Mouse (Mus musculus) small intestine, adult 2 months (tissue): ENCODE data around the gene Grasp. TPM values are rescaled to one million over a fixed set of nuclear protein-coding genes. Genes with fewer than 3 reads are reported as not detected.

Experiments
- H3K27ac ChIP-seq: fragments of 200-500 bp; 2 replicates; pipeline ENCODE4 v1.5.1; 2012; ENCODE audit warnings: low read depth, low read length, control low read depth, inconsistent platforms; ENCODE audit not compliant: insufficient read depth
- H3K27me3 ChIP-seq: fragments of 200-500 bp; 2 replicates; pipeline ENCODE4 v1.6.1; 2012; ENCODE audit warnings: mild to moderate bottlenecking, moderate library complexity, low read length, inconsistent platforms; ENCODE audit not compliant: control insufficient read depth, insufficient read depth
- H3K36me3 ChIP-seq: fragments of 200-500 bp; 2 replicates; pipeline ENCODE4 v1.6.1; 2012; ENCODE audit warnings: mild to moderate bottlenecking, low read length, control low read depth, inconsistent platforms; ENCODE audit not compliant: control insufficient read depth, insufficient read depth
- H3K4me1 ChIP-seq: fragments of 200-500 bp; 2 replicates; pipeline ENCODE4 v1.6.1; 2012; ENCODE audit warnings: low read length, inconsistent platforms, mixed read lengths; ENCODE audit not compliant: control insufficient read depth, insufficient read depth, insufficient read length
- H3K4me3 ChIP-seq: fragments of 200-500 bp; 2 replicates; pipeline ENCODE4 v1.5.1; 2012; ENCODE audit warnings: low read depth, mild to moderate bottlenecking, control low read depth, inconsistent platforms, low read length, moderate library complexity
- CTCF ChIP-seq: fragments of 200-500 bp; IDR thresholded peaks from 2 replicates; pipeline ENCODE4 v1.5.1; 2012; ENCODE audit warnings: low read depth, mild to moderate bottlenecking, control low read depth, inconsistent platforms, low read length, moderate library complexity, mixed read lengths; ENCODE audit not compliant: insufficient replicate concordance, insufficient read length; ENCODE audit errors: extremely low read depth
- POLR2A ChIP-seq: fragments of 200-500 bp; IDR thresholded peaks from 2 replicates; pipeline ENCODE4 v1.6.1; 2012; ENCODE audit warnings: low read depth, mild to moderate bottlenecking, control low read depth, inconsistent platforms, low read length, moderate library complexity
- WGBS: fragments of 180-500 bp; shearing (Covaris S2); methylation state at CpG from one replicate; pipeline ENCODE4 v1.1.7; 2018; 5-methylcytosine and 5-hydroxymethylcytosine counted together
- polyA plus RNA-seq: library from polyadenylated mRNA; depleted of rRNA; stranded (reverse); fragments of >200 nt; gene quantifications from 2 replicates; pipeline ENCODE4 v1.2.3, GENCODE M21; 2012

Gene Grasp
- polyA plus RNA-seq, 1 experiment, result 7.3 TPM

- Histone ChIP-seq H3K36me3 (no peaks in the 10 kb centered on the region), H3K27ac (no peak overlapping the region), H3K4me1 (peaks cover 7% of the 10 kb centered on the region), H3K4me3 (no peak overlapping the region), H3K27me3 (peaks cover 5% of the 10 kb centered on the region)
- TF ChIP-seq CTCF (no peak), POLR2A (no peak)
- 19% methylated on average over 8 of the region's 8 CpGs for WGBS
These were observed 3.1 kb upstream of the Grasp start for GRCm38 (mm10) chr15:101220905-101221297.

- Histone ChIP-seq H3K4me3 (peak overlapping the region; percentile 50), H3K4me1 (peaks cover 7% of the 10 kb centered on the region), H3K27me3 (peaks cover 5% of the 10 kb centered on the region), H3K27ac (no peak overlapping the region), H3K36me3 (no peaks in the 10 kb centered on the region)
- TF ChIP-seq POLR2A (no peak), CTCF (peak; percentile 90)
- WGBS, result 10% methylated on average over 14 of the region's 14 CpGs
These were observed 2.5 kb upstream of the Grasp start for GRCm38 (mm10) chr15:101221298-101222104.

GRCm38 (mm10) chr15:101222897-101223482 lies 998 bp upstream of the Grasp start:
- H3K27me3 ChIP-seq, result peaks cover 5% of the 10 kb centered on the region
- peaks cover 7% of the 10 kb centered on the region for H3K4me1 ChIP-seq
- H3K27ac ChIP-seq, result no peak overlapping the region
- no peak for TF ChIP-seq CTCF
- TF ChIP-seq POLR2A, result no peak
- H3K4me3 ChIP-seq, result no peak overlapping the region
- no peaks in the 10 kb centered on the region for H3K36me3 ChIP-seq
- WGBS, result 72% methylated on average over 13 of the region's 13 CpGs

- WGBS, result 25% methylated on average over 5 of the region's 5 CpGs
- H3K36me3 ChIP-seq, result no peaks in the 10 kb centered on the region
- peak overlapping the region; percentile 75 for H3K4me3 ChIP-seq
- TF ChIP-seq POLR2A, result no peak
- TF ChIP-seq CTCF, result no peak
- peaks cover 5% of the 10 kb centered on the region for H3K27me3 ChIP-seq
- no peak overlapping the region for H3K27ac ChIP-seq
- H3K4me1 ChIP-seq, result peaks cover 10% of the 10 kb centered on the region
These were observed 392 bp upstream of the Grasp start for GRCm38 (mm10) chr15:101223596-101223995.

- TF ChIP-seq POLR2A (0 out of 2 replicates have a peak, but pooled peaks have one; percentile 3), CTCF (no peak)
- WGBS, result 34% methylated on average over 14 of the region's 14 CpGs
- Histone ChIP-seq H3K27me3 (peaks cover 5% of the 10 kb centered on the region), H3K4me1 (peaks cover 19% of the 10 kb centered on the region), H3K27ac (peak overlapping the region; percentile 45), H3K36me3 (no peaks in the 10 kb centered on the region), H3K4me3 (peak overlapping the region; percentile 75)
These were observed 989 bp downstream of the Grasp start for GRCm38 (mm10) chr15:101224977-101225376.

GRCm38 (mm10) chr15:101227971-101228370 lies 4.0 kb downstream of the Grasp start:
- Histone ChIP-seq H3K27ac (no peak overlapping the region), H3K27me3 (peaks cover 5% of the 10 kb centered on the region)

More at GRCm38 (mm10) chr15:101227971-101228370, 4.0 kb downstream of the Grasp start:
- Histone ChIP-seq H3K36me3 (no peaks in the 10 kb centered on the region), H3K4me1 (peaks cover 25% of the 10 kb centered on the region), H3K4me3 (no peak overlapping the region)
- TF ChIP-seq CTCF, result no peak
- no peak; the same call in 1 of the 2 replicates for TF ChIP-seq POLR2A
- WGBS, result 67% methylated on average over 7 of the region's 7 CpGs
